Mouse (Mus musculus) megakaryocyte, embryonic 14.5 days (primary cell): ENCODE data around the gene Pskh1.

Source experiments
- FLI1 ChIP-seq: IDR thresholded peaks from 2 replicates; pipeline ENCODE4 v1.6.1; 2012; ENCODE audit warnings: low read length, inconsistent platforms, mixed read lengths
- GATA1 ChIP-seq: IDR thresholded peaks from 3 replicates; pipeline ENCODE4 v1.6.1; 2012; ENCODE audit warnings: mixed read lengths, low read length, inconsistent platforms, borderline replicate concordance

DNA sequence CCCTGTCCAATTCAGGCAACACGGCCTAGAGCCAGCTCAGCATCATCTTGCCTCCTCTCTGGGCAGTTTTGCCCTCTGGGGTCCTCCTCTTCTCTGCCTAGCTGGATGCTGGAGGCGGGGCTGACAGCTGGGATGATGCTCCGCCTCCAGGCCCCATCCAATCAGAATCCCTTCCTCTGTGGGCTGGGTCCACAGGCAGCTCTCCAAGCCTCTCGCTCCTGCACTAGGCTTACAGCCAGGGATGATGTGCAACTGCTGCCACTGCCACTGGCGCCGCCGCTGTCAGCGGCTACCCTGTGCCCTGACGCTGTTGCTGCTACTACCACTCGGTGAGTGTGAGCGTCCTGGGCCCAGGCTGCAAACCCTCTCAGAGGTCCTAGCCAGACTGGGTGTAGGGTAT is 6.9 kb upstream of the Pskh1 start, which contains the start of gene Nrn1l:
- TF ChIP-seq GATA1 = no peak
- no peak for TF ChIP-seq FLI1
